Mouse (Mus musculus) mature B cell (primary cell): ENCODE measurements around the gene Gm21976.

Source experiments
- in situ Hi-C: fragments of 300-500 bp; cut with MboI; formaldehyde crosslinking; loops from 2 replicates; pipeline ENCODE4 v1.14.3; 2019

Gene Gm21976

GRCm38 (mm10) chr13:98354090-98354801, 74.6 kb downstream of the Gm21976 start, which contains the start of gene Foxd1:
Gene Foxd1 (plus strand): TSS chr13:98354242.
- in situ Hi-C loops = no loop called here

GRCm38 (mm10) chr13:98354871-98355558, 75.3 kb downstream of the Gm21976 start:
- in situ Hi-C loops = no loop called here

- in situ Hi-C loops = no loop called here
Observed at GRCm38 (mm10) chr13:98355559-98356111, 75.9 kb downstream of the Gm21976 start.

GRCm38 (mm10) chr13:98356176-98356972, 76.7 kb downstream of the Gm21976 start:
- in situ Hi-C loops = no loop called here
